In genomic region chr16:38396155-38396554, GRCm38 (mm10) we compare ENCODE assay signal across 8 mouse cellular contexts. TPM values are rescaled to one million over a fixed set of nuclear protein-coding genes. Genes with fewer than 3 reads are reported as not detected.
DNase-seq lines count a peak whose midpoint lies in the region; ATAC-seq and TF ChIP-seq lines count a peak whose summit lies in the region.

No protein-coding gene starts in this region.

- H3K4me1 ChIP-seq in spleen, adult 2 months (ENCODE audit: control insufficient read depth, insufficient read depth, insufficient read length) = peaks cover 14% of the 10 kb centered on the region; the same call in 1 of the 2 replicates
- H3K4me1 ChIP-seq in heart, embryonic 16.5 days (ENCODE audit: control insufficient read depth, insufficient read depth, low read length) = peaks cover 28% of the 10 kb centered on the region
- H3K4me1 ChIP-seq in limb, embryonic 15.5 days = peaks cover 22% of the 10 kb centered on the region
- peaks cover 9% of the 10 kb centered on the region; the same call in 1 of the 2 replicates for H3K4me1 ChIP-seq in forebrain, embryonic 11.5 days (replicated peaks; ENCODE audit: control insufficient read depth, insufficient read depth, low read length)

- peak overlapping the region; percentile 53 for H3K9ac ChIP-seq in heart, embryonic 16.5 days (ENCODE audit: low read length)
- no peak overlapping the region for H3K9ac ChIP-seq in limb, embryonic 15.5 days
- no peak overlapping the region for H3K9ac ChIP-seq in forebrain, embryonic 11.5 days (ENCODE audit: low read length)

- WGBS in spleen, adult 2 months = 19% methylated on average over 13 of the region's 13 CpGs
- WGBS in heart, embryonic 16.5 days = 18% methylated on average over 13 of the region's 13 CpGs
- 14% methylated on average over 13 of the region's 13 CpGs for WGBS in limb, embryonic 15.5 days
- 82% methylated on average over 13 of the region's 13 CpGs for WGBS in forebrain, embryonic 11.5 days

- H3K4me3 ChIP-seq in spleen, adult 2 months (ENCODE audit: extremely low read depth, insufficient read depth, insufficient read length) = no peak overlapping the region
- no peak overlapping the region for H3K4me3 ChIP-seq in heart, embryonic 16.5 days (ENCODE audit: low read length)
- H3K4me3 ChIP-seq in limb, embryonic 15.5 days = no peak overlapping the region
- no peak overlapping the region for H3K4me3 ChIP-seq in forebrain, embryonic 11.5 days (ENCODE audit: low read depth, low read length)

- TF ChIP-seq POLR2A in spleen, adult 2 months (IDR thresholded peaks at IDR 0.05; ENCODE audit: low read depth, low read length) = no peak

- no peaks in the 10 kb centered on the region for H3K27me3 ChIP-seq in spleen, adult 2 months (ENCODE audit: control insufficient read depth, insufficient read depth, low read length)
- H3K27me3 ChIP-seq in heart, embryonic 16.5 days (ENCODE audit: control insufficient read depth, insufficient read depth, low read length) = no peaks in the 10 kb centered on the region
- no peaks in the 10 kb centered on the region for H3K27me3 ChIP-seq in limb, embryonic 15.5 days
- no peaks in the 10 kb centered on the region for H3K27me3 ChIP-seq in splenic B cell, adult 2 months (ENCODE audit: control insufficient read depth, insufficient read depth, low read length, poor library complexity, severe bottlenecking)
- no peaks in the 10 kb centered on the region for H3K27me3 ChIP-seq in forebrain, embryonic 11.5 days (ENCODE audit: control insufficient read depth, insufficient read depth, low read length)

- TF ChIP-seq CTCF in spleen, adult 2 months (IDR thresholded peaks at IDR 0.05; ENCODE audit: extremely low read depth, insufficient read depth, insufficient read length, insufficient replicate concordance) = no peak

- no peaks in the 10 kb centered on the region for H3K9me3 ChIP-seq in heart, embryonic 16.5 days (replicated peaks; ENCODE audit: control insufficient read depth, low read length)
- H3K9me3 ChIP-seq in limb, embryonic 15.5 days = no peaks in the 10 kb centered on the region
- no peaks in the 10 kb centered on the region for H3K9me3 ChIP-seq in forebrain, embryonic 11.5 days (ENCODE audit: control insufficient read depth, low read length)

- peak overlapping the region; percentile 20; the same call in 1 of the 2 replicates for H3K27ac ChIP-seq in spleen, adult 2 months (ENCODE audit: insufficient read depth, low read length)
- H3K27ac ChIP-seq in heart, embryonic 16.5 days (ENCODE audit: low read length) = peak overlapping the region; percentile 12; the same call in 1 of the 2 replicates
- peak overlapping the region; percentile 64; the same call in 1 of the 2 replicates for H3K27ac ChIP-seq in limb, embryonic 15.5 days
- H3K27ac ChIP-seq in forebrain, embryonic 11.5 days (ENCODE audit: low read depth, low read length) = no peak overlapping the region

- DNase-seq in spleen, adult 2 months (ENCODE audit: low read depth in 1 of 2, low spot score in 2 of 2) = no peak
- no peak for DNase-seq in spleen, adult 18-20 months
- peak; percentile 72 to 74 for DNase-seq in cerebellum, postnatal 10 days
- DNase-seq in splenic B cell, adult 2 months (ENCODE audit: low read depth, low spot score) = peak; percentile 54
- no peak for DNase-seq in forebrain, embryonic 11.5 days (ENCODE audit: low spot score)

- ATAC-seq in heart, embryonic 16.5 days (replicated peaks; ENCODE audit: extremely low read depth, insufficient read depth, low FRiP score) = no peak
- ATAC-seq in limb, embryonic 15.5 days (ENCODE audit: insufficient number of reproducible peaks, low FRiP score, low TSS enrichment, low read depth) = 0 out of 2 replicates have a peak, but pooled peaks have one; percentile 20
- ATAC-seq in erythroid progenitor cell, adult 5-6 weeks (replicated peaks; ENCODE audit: low FRiP score, poor library complexity, severe bottlenecking) = no peak
- ATAC-seq in forebrain, embryonic 11.5 days (replicated peaks; ENCODE audit: low FRiP score) = no peak

- peak overlapping the region; percentile 46 for H3K4me2 ChIP-seq in heart, embryonic 16.5 days (ENCODE audit: low read depth, low read length)
- H3K4me2 ChIP-seq in limb, embryonic 15.5 days = peak overlapping the region; percentile 27; the same call in 1 of the 2 replicates
- no peak overlapping the region for H3K4me2 ChIP-seq in forebrain, embryonic 11.5 days (ENCODE audit: low read depth, low read length, severe bottlenecking)

- H3K36me3 ChIP-seq in spleen, adult 2 months (ENCODE audit: control insufficient read depth, insufficient read depth, low read length) = no peaks in the 10 kb centered on the region
- no peaks in the 10 kb centered on the region for H3K36me3 ChIP-seq in heart, embryonic 16.5 days (ENCODE audit: control insufficient read depth, insufficient read depth)
- H3K36me3 ChIP-seq in limb, embryonic 15.5 days = no peaks in the 10 kb centered on the region
- no peaks in the 10 kb centered on the region for H3K36me3 ChIP-seq in splenic B cell, adult 2 months (ENCODE audit: control insufficient read depth, insufficient read depth, low read length, poor library complexity, severe bottlenecking)
- H3K36me3 ChIP-seq in forebrain, embryonic 11.5 days (ENCODE audit: control insufficient read depth, insufficient read depth, low read length) = no peaks in the 10 kb centered on the region

RNA-seq across cellular contexts. Expression of gene Popdc2, which starts 34.1 kb away (rescaled TPM):
- polyA plus RNA-seq in spleen, adult 2 months (2012; rRNA removed) = 3.3 and 4.8 TPM in 2 replicates
- polyA plus RNA-seq in heart, embryonic 16.5 days (2015; fragmentation: Nextera tagmentation; extraction: Ambion mirVana) = 421 and 423 TPM in 2 replicates
- polyA plus RNA-seq in limb, embryonic 15.5 days (2015; fragmentation: Nextera tagmentation; extraction: Ambion mirVana) = 3.2 and 8.5 TPM in 2 replicates
- 21.6 and 24.3 TPM in 2 replicates for total RNA-seq in erythroid progenitor cell, adult 5-6 weeks (2015; ENCODE audit: low replicate concordance)
- 18.8 and 23.0 TPM in 2 replicates for total RNA-seq in erythroid progenitor cell, adult 5-6 weeks (2017; ENCODE audit: low replicate concordance)
- polyA plus RNA-seq in forebrain, embryonic 11.5 days (2014; fragmentation: Nextera tagmentation; extraction: Ambion mirVana) = 0.56 and 1.4 TPM in 2 replicates

RNA-seq across cellular contexts. Expression of gene Pla1a, which starts 36.8 kb away (rescaled TPM):
- 0.54 and 0.88 TPM in 2 replicates for polyA plus RNA-seq in spleen, adult 2 months (2012; rRNA removed)
- polyA plus RNA-seq in heart, embryonic 16.5 days (2015; fragmentation: Nextera tagmentation; extraction: Ambion mirVana) = 3.6 and 4.2 TPM in 2 replicates
- polyA plus RNA-seq in limb, embryonic 15.5 days (2015; fragmentation: Nextera tagmentation; extraction: Ambion mirVana) = 0.67 and 0.93 TPM in 2 replicates
- total RNA-seq in erythroid progenitor cell, adult 5-6 weeks (2015; ENCODE audit: low replicate concordance) = not detected in 2 replicates
- not detected in 2 replicates for total RNA-seq in erythroid progenitor cell, adult 5-6 weeks (2017; ENCODE audit: low replicate concordance)
- polyA plus RNA-seq in forebrain, embryonic 11.5 days (2014; fragmentation: Nextera tagmentation; extraction: Ambion mirVana) = 0.15 and 0.25 TPM in 2 replicates

RNA-seq across cellular contexts. Expression of gene Gm21987, which starts 49.3 kb away (rescaled TPM):
- not detected in 2 replicates for polyA plus RNA-seq in spleen, adult 2 months (2012; rRNA removed)
- polyA plus RNA-seq in heart, embryonic 16.5 days (2015; fragmentation: Nextera tagmentation; extraction: Ambion mirVana) = 2.3 and 4.6 TPM in 2 replicates
- polyA plus RNA-seq in limb, embryonic 15.5 days (2015; fragmentation: Nextera tagmentation; extraction: Ambion mirVana) = 0.55 TPM in 1 of 2 replicates, not detected in the other
- total RNA-seq in erythroid progenitor cell, adult 5-6 weeks (2015; ENCODE audit: low replicate concordance) = not detected in 2 replicates
- total RNA-seq in erythroid progenitor cell, adult 5-6 weeks (2017; ENCODE audit: low replicate concordance) = not detected in 2 replicates
- polyA plus RNA-seq in forebrain, embryonic 11.5 days (2014; fragmentation: Nextera tagmentation; extraction: Ambion mirVana) = not detected in 2 replicates

RNA-seq across cellular contexts. Expression of gene Cox17, which starts 49.4 kb away (rescaled TPM):
- 26.6 and 42.2 TPM in 2 replicates for polyA plus RNA-seq in spleen, adult 2 months (2012; rRNA removed)
- 256 and 261 TPM in 2 replicates for polyA plus RNA-seq in heart, embryonic 16.5 days (2015; fragmentation: Nextera tagmentation; extraction: Ambion mirVana)
- 104 and 121 TPM in 2 replicates for polyA plus RNA-seq in limb, embryonic 15.5 days (2015; fragmentation: Nextera tagmentation; extraction: Ambion mirVana)
- 157 and 170 TPM in 2 replicates for total RNA-seq in erythroid progenitor cell, adult 5-6 weeks (2015; ENCODE audit: low replicate concordance)
- total RNA-seq in erythroid progenitor cell, adult 5-6 weeks (2017; ENCODE audit: low replicate concordance) = 196 and 437 TPM in 2 replicates
- polyA plus RNA-seq in forebrain, embryonic 11.5 days (2014; fragmentation: Nextera tagmentation; extraction: Ambion mirVana) = 118 and 119 TPM in 2 replicates

RNA-seq across cellular contexts. Expression of gene Maats1, which starts 54.2 kb away (rescaled TPM):
- polyA plus RNA-seq in spleen, adult 2 months (2012; rRNA removed) = 0.04 TPM in 1 of 2 replicates, not detected in the other
- polyA plus RNA-seq in heart, embryonic 16.5 days (2015; fragmentation: Nextera tagmentation; extraction: Ambion mirVana) = 0.12 and 0.50 TPM in 2 replicates
- polyA plus RNA-seq in limb, embryonic 15.5 days (2015; fragmentation: Nextera tagmentation; extraction: Ambion mirVana) = 0.11 TPM in 1 of 2 replicates, not detected in the other
- total RNA-seq in erythroid progenitor cell, adult 5-6 weeks (2015; ENCODE audit: low replicate concordance) = not detected in 2 replicates
- not detected in 2 replicates for total RNA-seq in erythroid progenitor cell, adult 5-6 weeks (2017; ENCODE audit: low replicate concordance)
- polyA plus RNA-seq in forebrain, embryonic 11.5 days (2014; fragmentation: Nextera tagmentation; extraction: Ambion mirVana) = 0.39 and 0.41 TPM in 2 replicates

Comparison
In these comparisons a context has a peak if more than half of its experiments do, and no peak if none do; other contexts are left out.
1. DNase-seq: peak in cerebellum, postnatal 10 days (2 of 2) and splenic B cell, adult 2 months (single experiment); none in spleen, adult 2 months (0 of 2), spleen, adult 18-20 months (0 of 2) and forebrain, embryonic 11.5 days (single experiment).
2. RNA of gene Popdc2, which starts 34.1 kb away (polyA plus RNA-seq): 421 to 423 TPM in heart, embryonic 16.5 days; 3.3 to 4.8 TPM in spleen, adult 2 months, 3.2 to 8.5 TPM in limb, embryonic 15.5 days and 0.56 to 1.4 TPM in forebrain, embryonic 11.5 days; every median in the first group is over 10 times any median in the second.